Mouse (Mus musculus): ENCODE data around the gene Thegl. TPM values are rescaled to one million over a fixed set of nuclear protein-coding genes. Genes with fewer than 3 reads are reported as not detected.

Gene Thegl
- polyA plus RNA-seq (2012), result 0.21 and 0.39 TPM in 2 replicates

GRCm38 (mm10) chr5:77015544-77016482 is at the start of gene Thegl:
Gene Thegl (plus strand): TSS chr5:77016023.

GRCm38 (mm10) chr5:76974554-76975285 is 41.1 kb upstream of the Thegl start, which contains the start of gene Srp72:
Gene Srp72 (plus strand): TSS chr5:76974683.

GRCm38 (mm10) chr5:77004051-77004821 is 11.6 kb upstream of the Thegl start, which contains the start of gene Arl9:
Gene Arl9 (plus strand): TSS chr5:77004055.

Other genes with a start within 250 kb of the Thegl start
- gene Aasdh, start 110.5 kb upstream of the Thegl start, polyA plus RNA-seq (2012), result 1.8 and 2.5 TPM in 2 replicates
- gene Paics, start 64.7 kb upstream of the Thegl start, polyA plus RNA-seq (2012), result 19.0 and 19.6 TPM in 2 replicates
- gene Ppat, start 64.4 kb upstream of the Thegl start, polyA plus RNA-seq (2012), result 18.1 and 21.9 TPM in 2 replicates
- 66.2 and 66.3 TPM in 2 replicates for gene Srp72, start 41.3 kb upstream of the Thegl start, polyA plus RNA-seq (2012)
- not detected in 2 replicates for gene Arl9, start 12.0 kb upstream of the Thegl start, polyA plus RNA-seq (2012)
- gene Hopx, start 99.1 kb downstream of the Thegl start, polyA plus RNA-seq (2012), result 4.0 and 6.8 TPM in 2 replicates
- gene Spink2, start 195.4 kb downstream of the Thegl start, polyA plus RNA-seq (2012), result not detected in 2 replicates
- 15.8 and 26.1 TPM in 2 replicates for gene Rest, start 249.5 kb downstream of the Thegl start, polyA plus RNA-seq (2012)